Mouse (Mus musculus) hindbrain, postnatal 0 days (tissue): ENCODE measurements around the gene Il18rap. TPM values are rescaled to one million over a fixed set of nuclear protein-coding genes. Genes with fewer than 3 reads are reported as not detected.

Experiments
- ATAC-seq: fragments of 200-750 bp; cut with Nextera tagmentation; 2 replicates; pipeline ENCODE4 v1.8.0; 2017; ENCODE audit warnings: mild to moderate bottlenecking, moderate TSS enrichment, moderate library complexity
- DNase-seq: peaks from one replicate; pipeline ENCODE4 v3.0.0-alpha.2; 2015; ENCODE audit warnings: low spot score
- H3K27ac ChIP-seq: fragments of 300-500 bp; sonication (generic); 2 replicates; pipeline ENCODE4 v1.5.1; 2014; ENCODE audit warnings: mild to moderate bottlenecking
- H3K27me3 ChIP-seq: fragments of 300-500 bp; sonication (generic); 2 replicates; pipeline ENCODE4 v1.6.1; 2014; ENCODE audit warnings: low read length, mixed read lengths; ENCODE audit not compliant: insufficient read depth
- H3K36me3 ChIP-seq: fragments of 300-500 bp; sonication (generic); 2 replicates; pipeline ENCODE4 v1.6.1; 2014; ENCODE audit warnings: low read length, mixed read lengths; ENCODE audit not compliant: insufficient read depth
- H3K4me1 ChIP-seq: fragments of 300-500 bp; sonication (generic); 2 replicates; pipeline ENCODE4 v1.6.1; 2014; ENCODE audit warnings: antibody characterized with exemption, low read length, mixed read lengths; ENCODE audit not compliant: insufficient read depth
- H3K4me2 ChIP-seq: fragments of 300-500 bp; sonication (generic); 2 replicates; pipeline ENCODE4 v1.6.1; 2014; ENCODE audit warnings: low read depth, mild to moderate bottlenecking, low read length, moderate library complexity, mixed read lengths
- H3K4me3 ChIP-seq: fragments of 300-500 bp; sonication (generic); 2 replicates; pipeline ENCODE4 v1.5.1; 2014; ENCODE audit warnings: low read length
- H3K9ac ChIP-seq: fragments of 300-500 bp; sonication (generic); replicated peaks from 2 replicates; pipeline ENCODE4 v1.6.1; 2014; ENCODE audit warnings: mild to moderate bottlenecking, low read length, moderate library complexity, mixed read lengths
- H3K9me3 ChIP-seq: fragments of 300-500 bp; sonication (generic); 2 replicates; pipeline ENCODE4 v1.6.1; 2016; ENCODE audit warnings: low read length, mixed read lengths
- CTCF ChIP-seq: IDR thresholded peaks from 2 replicates; pipeline ENCODE4 v1.5.1; 2016; ENCODE audit warnings: antibody characterized with exemption, control low read depth, low read depth
- WGBS: fragments of 180-500 bp; shearing (Covaris S2); extraction: QIAGEN DNeasy Blood & Tissue Kit; methylation state at CpG from one replicate; pipeline ENCODE4 v1.1.7; 2014; 5-methylcytosine and 5-hydroxymethylcytosine counted together
- polyA plus RNA-seq: library from polyadenylated mRNA; unstranded; fragments of >200 nt; fragmentation: Nextera tagmentation; extraction: Ambion mirVana; gene quantifications from 2 replicates; pipeline ENCODE4 v1.2.1, GENCODE M21; 2015
- total RNA-seq: library from RNA; depleted of rRNA; stranded (reverse); fragments of >200 nt; gene quantifications from 2 replicates; pipeline ENCODE4 v1.2.3, GENCODE M21; 2014

The Il18rap gene
- total and polyA plus RNA-seq, 2 experiments from 2014 or later = 0.10 TPM; not detected in 1

DNA sequence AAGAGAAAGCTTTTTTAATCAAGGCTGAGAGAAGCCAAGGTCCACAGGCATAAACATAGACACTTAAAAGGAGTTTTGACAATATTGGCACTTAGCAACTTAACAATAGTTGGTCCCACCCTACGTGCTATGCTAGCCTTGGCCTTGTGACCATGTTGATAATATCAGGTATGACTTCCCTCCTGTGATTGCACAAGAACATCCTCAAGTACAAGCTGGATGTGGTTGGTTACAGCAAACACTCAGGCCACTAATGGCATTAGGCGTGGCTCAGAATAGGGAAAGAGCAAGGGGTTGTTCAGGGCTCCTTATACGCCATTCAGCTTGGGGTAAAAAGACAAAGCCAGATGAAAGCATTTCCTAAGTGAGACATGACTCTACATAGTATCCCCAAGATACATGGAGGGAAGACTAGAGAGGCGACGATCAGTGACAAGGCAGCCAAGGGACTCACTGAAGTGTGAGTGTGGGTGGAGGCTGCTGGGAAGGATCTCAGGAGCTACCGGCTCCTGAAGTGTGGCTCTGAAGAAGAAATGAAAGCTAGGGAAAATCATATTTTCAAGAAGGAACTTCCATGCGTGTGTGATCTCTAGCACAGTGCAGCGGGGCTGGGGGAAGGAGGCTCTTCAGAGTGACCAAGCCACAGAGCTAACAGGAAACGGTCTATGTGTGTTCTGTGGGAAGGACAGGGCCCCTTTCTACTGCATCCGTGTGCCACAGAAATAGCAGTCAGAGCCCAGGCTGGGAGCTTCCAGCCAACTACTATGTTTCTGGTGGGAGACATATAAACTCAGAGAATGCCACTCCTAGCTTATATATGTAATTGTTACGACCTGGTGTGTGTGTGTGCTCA lies 13.4 kb upstream of the Il18rap start:
- Histone ChIP-seq H3K27me3 (no peaks in the 10 kb centered on the region), H3K9me3 (no peaks in the 10 kb centered on the region), H3K27ac (no peak overlapping the region), H3K36me3 (no peaks in the 10 kb centered on the region), H3K4me2 (no peak overlapping the region), H3K9ac (no peak overlapping the region), H3K4me1 (no peaks in the 10 kb centered on the region), H3K4me3 (no peak overlapping the region)
- no peak for DNase-seq
- no peak for ATAC-seq
- 87% methylated on average over 11 of the region's 11 CpGs for WGBS
- no peak for TF ChIP-seq CTCF

DNA sequence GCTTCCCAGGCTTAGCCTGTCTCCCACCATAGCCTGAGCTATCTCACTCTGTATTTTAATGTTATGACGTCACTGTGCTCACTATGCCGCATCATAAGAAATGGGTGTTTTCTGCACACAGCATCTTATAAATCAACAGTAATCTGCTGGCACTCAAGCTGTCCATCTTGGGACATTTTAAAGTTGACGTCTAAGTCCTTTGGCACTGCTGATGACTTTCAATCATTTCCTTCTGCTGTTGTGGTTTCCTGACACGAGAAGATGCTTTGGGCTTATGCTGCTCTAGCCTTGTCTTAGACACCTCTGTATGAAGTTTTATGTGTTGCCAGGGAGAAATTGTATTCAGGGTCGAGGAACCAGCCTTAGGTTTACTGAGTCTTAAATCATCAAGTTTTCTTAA lies 10.6 kb upstream of the Il18rap start:
- no peak for ATAC-seq
- no peak for TF ChIP-seq CTCF
- no peaks in the 10 kb centered on the region for H3K4me1 ChIP-seq
- no peak overlapping the region for H3K4me2 ChIP-seq
- no peak for DNase-seq
- no peak overlapping the region for H3K27ac ChIP-seq
- no peaks in the 10 kb centered on the region for H3K27me3 ChIP-seq
- H3K9me3 ChIP-seq = no peaks in the 10 kb centered on the region
- WGBS = 83% methylated on average over 5 of the region's 5 CpGs
- H3K9ac ChIP-seq = no peak overlapping the region
- no peaks in the 10 kb centered on the region for H3K36me3 ChIP-seq
- H3K4me3 ChIP-seq = no peak overlapping the region

DNA sequence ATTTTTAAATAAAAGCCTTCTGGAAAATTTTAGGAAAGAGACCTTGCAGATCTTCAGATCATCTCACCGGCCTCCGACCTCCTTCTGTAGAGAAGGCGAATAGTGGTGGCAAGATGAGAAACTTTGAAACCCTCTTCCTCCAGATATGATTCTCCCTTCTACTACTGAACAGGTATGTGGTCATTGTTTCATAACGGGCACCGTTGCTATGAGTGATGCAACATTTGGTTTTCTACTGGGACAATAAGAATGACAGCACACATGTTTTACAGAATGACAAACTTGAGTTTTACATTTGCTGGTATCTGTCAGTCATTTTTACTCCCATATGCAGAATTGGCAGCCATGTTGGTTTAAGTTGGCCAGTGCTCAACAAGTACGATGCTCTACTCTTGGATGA lies 1.2 kb downstream of the Il18rap start:
- H3K4me1 ChIP-seq = no peaks in the 10 kb centered on the region
- DNase-seq (no peak), ATAC-seq (no peak)
- no peak overlapping the region for H3K4me2 ChIP-seq
- H3K27ac ChIP-seq = no peak overlapping the region
- H3K9me3 ChIP-seq = no peaks in the 10 kb centered on the region
- 93% methylated on average over 6 of the region's 6 CpGs for WGBS
- no peak overlapping the region for H3K4me3 ChIP-seq
- no peak overlapping the region for H3K9ac ChIP-seq
- H3K27me3 ChIP-seq = no peaks in the 10 kb centered on the region
- no peaks in the 10 kb centered on the region for H3K36me3 ChIP-seq
- no peak for TF ChIP-seq CTCF

DNA sequence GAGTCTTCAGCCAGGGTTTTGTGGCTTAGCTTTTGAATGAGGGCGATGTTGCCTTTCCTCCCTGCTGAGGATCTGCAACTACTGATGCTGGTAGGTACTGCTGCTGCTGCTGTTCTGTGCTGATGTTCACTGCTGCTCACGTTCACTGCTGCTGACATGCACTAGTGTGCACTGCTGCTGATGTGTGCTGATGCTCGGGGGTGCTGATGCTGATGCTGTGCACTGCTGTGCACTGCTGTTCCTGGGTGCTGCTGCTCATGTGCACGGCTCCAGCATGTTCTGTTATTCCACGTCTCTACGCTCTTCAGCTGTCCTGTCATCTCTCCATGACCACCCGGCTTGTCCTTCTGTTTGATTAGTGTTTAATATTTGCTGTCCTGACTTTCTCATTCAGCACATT lies 7.8 kb downstream of the Il18rap start:
- H3K27me3 ChIP-seq = no peaks in the 10 kb centered on the region
- ATAC-seq (no peak), DNase-seq (no peak)
- TF ChIP-seq CTCF = no peak
- H3K36me3 ChIP-seq = no peaks in the 10 kb centered on the region
- WGBS = 85% methylated on average over 7 of the region's 7 CpGs
- H3K4me2 ChIP-seq = no peak overlapping the region
- no peak overlapping the region for H3K27ac ChIP-seq
- H3K9ac ChIP-seq = no peak overlapping the region
- no peaks in the 10 kb centered on the region for H3K4me1 ChIP-seq
- H3K4me3 ChIP-seq = no peak overlapping the region
- no peaks in the 10 kb centered on the region for H3K9me3 ChIP-seq

DNA sequence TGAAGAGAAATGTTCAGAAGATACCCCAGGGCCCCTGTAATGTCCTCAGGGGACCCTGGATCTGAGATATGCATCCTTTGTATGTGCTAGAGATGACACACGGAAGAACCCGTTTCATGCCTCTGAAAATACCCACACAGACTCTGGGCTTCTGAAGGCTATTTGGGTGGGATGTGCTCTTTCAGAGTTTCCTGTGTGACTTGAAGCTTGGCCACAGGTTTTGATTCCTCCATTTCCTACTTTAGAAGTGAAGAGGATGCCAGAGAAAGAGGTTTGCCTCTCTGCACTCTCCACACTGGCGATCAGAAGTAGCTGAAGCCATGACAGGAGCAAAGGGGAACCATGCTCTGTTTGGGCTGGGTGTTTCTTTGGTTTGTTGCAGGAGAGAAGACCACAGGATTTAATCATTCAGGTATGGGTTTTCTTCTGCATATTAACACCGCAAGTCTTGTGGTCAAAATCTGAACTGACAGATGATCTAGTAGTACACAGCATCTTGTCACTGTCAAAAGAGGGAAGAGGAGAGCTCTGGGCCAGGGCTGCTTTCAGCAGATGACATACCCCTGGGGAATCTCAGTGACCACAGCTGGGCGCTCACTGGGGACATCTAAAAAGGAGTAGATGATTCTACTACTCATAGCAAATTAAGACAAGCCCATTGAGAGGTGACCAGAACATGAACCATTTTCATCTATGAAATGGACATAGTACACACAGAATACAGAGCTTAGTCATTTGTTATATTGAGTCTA lies 9.0 kb downstream of the Il18rap start:
- Histone ChIP-seq H3K4me2 (no peak overlapping the region), H3K4me3 (no peak overlapping the region), H3K36me3 (no peaks in the 10 kb centered on the region), H3K27ac (no peak overlapping the region), H3K4me1 (no peaks in the 10 kb centered on the region), H3K9me3 (no peaks in the 10 kb centered on the region), H3K27me3 (no peaks in the 10 kb centered on the region), H3K9ac (no peak overlapping the region)
- DNase-seq = no peak
- ATAC-seq = no peak
- 94% methylated on average over 5 of the region's 5 CpGs for WGBS
- no peak for TF ChIP-seq CTCF

DNA sequence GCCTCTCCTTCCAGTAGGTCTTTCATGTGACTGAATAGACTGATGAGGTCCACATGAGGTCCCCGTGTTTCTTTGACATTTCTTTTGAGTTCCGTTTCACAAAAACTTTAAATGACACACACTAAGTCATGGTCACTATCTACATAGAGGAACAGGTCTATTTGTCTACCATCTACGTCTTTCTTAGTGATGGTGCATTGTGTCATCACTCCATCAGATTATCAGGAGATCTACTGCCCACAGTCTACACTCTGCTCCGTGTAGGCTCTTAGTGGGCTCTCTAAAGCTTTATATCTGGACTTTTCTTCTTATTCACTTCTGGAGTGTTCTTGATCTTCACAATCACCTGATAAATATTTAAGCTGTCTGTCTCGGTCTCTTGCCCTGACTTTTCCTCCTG lies 14.1 kb downstream of the Il18rap start:
- H3K9me3 ChIP-seq = no peaks in the 10 kb centered on the region
- no peaks in the 10 kb centered on the region for H3K4me1 ChIP-seq
- no peak overlapping the region for H3K27ac ChIP-seq
- H3K9ac ChIP-seq = no peak overlapping the region
- no peaks in the 10 kb centered on the region for H3K27me3 ChIP-seq
- no peak for TF ChIP-seq CTCF
- no peaks in the 10 kb centered on the region for H3K36me3 ChIP-seq
- WGBS = 88% methylated on average over 5 of the region's 5 CpGs
- H3K4me2 ChIP-seq = no peak overlapping the region
- no peak for ATAC-seq
- DNase-seq = no peak
- H3K4me3 ChIP-seq = no peak overlapping the region

DNA sequence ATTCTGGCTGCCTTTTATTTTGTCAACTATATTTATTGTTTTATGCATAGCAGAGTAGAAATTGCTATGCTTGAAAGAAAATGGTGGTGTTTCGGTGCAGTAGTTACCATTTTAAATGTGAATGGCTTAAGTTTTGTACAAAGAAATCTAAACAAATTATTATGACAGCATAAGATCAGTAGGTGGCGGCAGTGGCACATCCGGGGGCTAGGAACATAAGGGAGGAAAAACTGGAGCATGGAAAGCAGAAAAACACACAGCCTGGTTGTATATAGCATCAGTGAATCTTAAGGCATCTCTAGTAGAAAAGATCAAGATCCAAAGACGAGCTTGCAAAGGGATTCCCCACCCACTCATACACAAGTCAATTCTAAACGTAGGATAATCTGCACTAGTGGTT lies 22.4 kb downstream of the Il18rap start:
- Histone ChIP-seq H3K9me3 (no peaks in the 10 kb centered on the region), H3K4me2 (no peak overlapping the region), H3K4me1 (no peaks in the 10 kb centered on the region), H3K27me3 (no peaks in the 10 kb centered on the region), H3K9ac (no peak overlapping the region), H3K36me3 (no peaks in the 10 kb centered on the region), H3K27ac (no peak overlapping the region), H3K4me3 (no peak overlapping the region)
- 84% methylated on average over 5 of the region's 5 CpGs for WGBS
- DNase-seq (peak; percentile 15), ATAC-seq (no peak)
- TF ChIP-seq CTCF = peak; percentile 43
